Mouse (Mus musculus) CH12.LX (cell line): Measurements from ENCODE around the gene Egf. TPM values are rescaled to one million over a fixed set of nuclear protein-coding genes. Genes with fewer than 3 reads are reported as not detected.

ENCODE experiments used
- DNase-seq: peaks from one replicate; pipeline ENCODE4 v3.0.0-alpha.2; 2013; ENCODE audit errors: extremely low read depth
- H3K27ac ChIP-seq: 2 replicates; pipeline ENCODE4 v1.5.1; 2012; ENCODE audit warnings: low read depth, mild to moderate bottlenecking, control low read depth, moderate library complexity; ENCODE audit not compliant: insufficient read depth
- H3K27me3 ChIP-seq: replicated peaks from 2 replicates; pipeline ENCODE3; 2012; ENCODE audit warnings: inconsistent platforms
- H3K36me3 ChIP-seq, 2 experiments: replicated peaks in 1 of 2; 2 replicates each; pipeline versions ENCODE3 to v1.6.1; 2012; ENCODE audit warnings: inconsistent platforms in 1 of 2, low read length in 1 of 2, mild to moderate bottlenecking in 1 of 2, mixed read lengths in 1 of 2, moderate library complexity in 1 of 2; ENCODE audit not compliant: control insufficient read depth in 1 of 2, insufficient read depth in 1 of 2
- H3K4me1 ChIP-seq, 2 experiments: 2 replicates each; pipeline ENCODE4 v1.6.1; 2012; ENCODE audit warnings: inconsistent platforms in 1 of 2, moderate library complexity in 1 of 2; ENCODE audit not compliant: insufficient read depth in 2 of 2, control insufficient read depth in 1 of 2
- H3K4me2 ChIP-seq: 2 replicates; pipeline ENCODE4 v1.6.1; 2012; ENCODE audit warnings: low read depth, mild to moderate bottlenecking, control low read depth; ENCODE audit not compliant: poor library complexity, insufficient read depth, severe bottlenecking
- H3K4me3 ChIP-seq, 3 experiments: fragments of 150-350 bp in 1 of 3; sonication (generic) in 1 of 3; replicated peaks in 1 of 3; 2 replicates each; pipeline versions ENCODE3 to v1.5.1; 2011 to 2012; ENCODE audit warnings: low read depth in 2 of 3, low read length in 2 of 3, mild to moderate bottlenecking in 2 of 3, moderate library complexity in 2 of 3, control low read depth in 1 of 3, improper control_type of control experiment in 1 of 3, inconsistent platforms in 1 of 3, mixed read lengths in 1 of 3; ENCODE audit not compliant: poor library complexity in 1 of 3
- H3K79me2 ChIP-seq: replicated peaks from 2 replicates; pipeline ENCODE4 v1.6.1; 2012; ENCODE audit warnings: mild to moderate bottlenecking, moderate library complexity; ENCODE audit not compliant: control insufficient read depth, poor library complexity, insufficient read depth, severe bottlenecking; ENCODE audit errors: extremely low read depth
- H3K9ac ChIP-seq: 2 replicates; pipeline ENCODE4 v1.6.1; 2012; ENCODE audit warnings: low read depth, mild to moderate bottlenecking, control low read depth, moderate library complexity; ENCODE audit not compliant: insufficient read depth
- H3K9me3 ChIP-seq: replicated peaks from 2 replicates; pipeline ENCODE3; 2012; ENCODE audit warnings: low read length, inconsistent platforms, mixed read lengths
- BHLHE40 ChIP-seq: IDR thresholded peaks from 2 replicates; pipeline ENCODE4 v1.6.1; 2011; ENCODE audit warnings: mild to moderate bottlenecking, low read depth, low read length, improper control_type of control experiment
- CHD1 ChIP-seq: IDR thresholded peaks from 2 replicates; pipeline ENCODE4 v1.6.1; 2012; ENCODE audit warnings: low read depth, low read length, improper control_type of control experiment, inconsistent platforms
- CTCF ChIP-seq, 2 experiments: IDR thresholded peaks in 1 of 2; conservative IDR thresholded peaks in 1 of 2; 2 replicates each; pipeline ENCODE4 v1.5.1; 2011 to 2012; ENCODE audit warnings: low read depth in 2 of 2, low read length in 2 of 2, improper control_type of control experiment in 1 of 2, inconsistent platforms in 1 of 2, mild to moderate bottlenecking in 1 of 2, moderate library complexity in 1 of 2
- E2F4 ChIP-seq: IDR thresholded peaks from 2 replicates; pipeline ENCODE4 v1.6.1; 2011; ENCODE audit warnings: low read depth, low read length, improper control_type of control experiment; ENCODE audit not compliant: insufficient replicate concordance
- ELF1 ChIP-seq: IDR thresholded peaks from 2 replicates; pipeline ENCODE4 v1.6.1; 2014; ENCODE audit warnings: low read depth, mild to moderate bottlenecking, inconsistent platforms, low read length, improper control_type of control experiment
- EP300 ChIP-seq: IDR thresholded peaks from 2 replicates; pipeline ENCODE4 v1.6.1; 2011; ENCODE audit warnings: low read length, improper control_type of control experiment
- HCFC1 ChIP-seq: IDR thresholded peaks from 2 replicates; pipeline ENCODE4 v1.6.1; 2012; ENCODE audit warnings: low read depth, mild to moderate bottlenecking, inconsistent platforms, low read length, improper control_type of control experiment
- IRF4 ChIP-seq: IDR thresholded peaks from 2 replicates; pipeline ENCODE4 v1.6.1; 2014; ENCODE audit warnings: low read depth, mild to moderate bottlenecking, inconsistent platforms, low read length, improper control_type of control experiment
- JUN ChIP-seq: IDR thresholded peaks from 2 replicates; pipeline ENCODE4 v1.6.1; 2011; ENCODE audit warnings: low read depth, mild to moderate bottlenecking, low read length, improper control_type of control experiment, moderate library complexity; ENCODE audit not compliant: insufficient read depth
- JUND ChIP-seq: conservative IDR thresholded peaks from 2 replicates; pipeline ENCODE4 v1.6.1; 2011; ENCODE audit warnings: low read depth, low read length, improper control_type of control experiment
- KAT2A ChIP-seq: IDR thresholded peaks from 2 replicates; pipeline ENCODE4 v1.6.1; 2012; ENCODE audit warnings: low read length, improper control_type of control experiment, inconsistent platforms; ENCODE audit not compliant: insufficient replicate concordance
- MAFK ChIP-seq: IDR thresholded peaks from 2 replicates; pipeline ENCODE4 v1.6.1; 2011; ENCODE audit warnings: low read length, improper control_type of control experiment; ENCODE audit not compliant: insufficient replicate concordance
- MAX ChIP-seq: IDR thresholded peaks from 2 replicates; pipeline ENCODE4 v1.6.1; 2011; ENCODE audit warnings: low read length, improper control_type of control experiment
- MAZ ChIP-seq: IDR thresholded peaks from 2 replicates; pipeline ENCODE4 v1.6.1; 2012; ENCODE audit warnings: low read depth, mild to moderate bottlenecking, inconsistent platforms, low read length, improper control_type of control experiment, moderate library complexity
- MEF2A ChIP-seq: IDR thresholded peaks from 2 replicates; pipeline ENCODE4 v1.6.1; 2014; ENCODE audit warnings: low read depth, mild to moderate bottlenecking, inconsistent platforms, low read length, improper control_type of control experiment, borderline replicate concordance
- MXI1 ChIP-seq: IDR thresholded peaks from 2 replicates; pipeline ENCODE4 v1.6.1; 2011; ENCODE audit warnings: mild to moderate bottlenecking, low read depth, low read length, improper control_type of control experiment
- NELFE ChIP-seq: IDR thresholded peaks from 2 replicates; pipeline ENCODE4 v1.6.1; 2011; ENCODE audit warnings: low read depth, low read length, improper control_type of control experiment
- NRF1 ChIP-seq: IDR thresholded peaks from 2 replicates; pipeline ENCODE4 v1.6.1; 2014; ENCODE audit warnings: low read depth, mild to moderate bottlenecking, inconsistent platforms, low read length, improper control_type of control experiment, moderate library complexity
- POLR2A ChIP-seq: IDR thresholded peaks from 2 replicates; pipeline ENCODE4 v1.6.1; 2011; ENCODE audit warnings: low read depth, mild to moderate bottlenecking, improper control_type of control experiment, low read length
- RCOR1 ChIP-seq: conservative IDR thresholded peaks from 2 replicates; pipeline ENCODE4 v1.6.1; 2012; ENCODE audit warnings: low read depth, mild to moderate bottlenecking, inconsistent platforms, low read length, improper control_type of control experiment
- SIN3A ChIP-seq: IDR thresholded peaks from 2 replicates; pipeline ENCODE4 v1.6.1; 2012; ENCODE audit warnings: low read length, improper control_type of control experiment, inconsistent platforms
- SMC3 ChIP-seq: IDR thresholded peaks from 2 replicates; pipeline ENCODE4 v1.6.1; 2011; ENCODE audit warnings: low read depth, low read length, improper control_type of control experiment
- TBP ChIP-seq: conservative IDR thresholded peaks from 2 replicates; pipeline ENCODE4 v1.6.1; 2011; ENCODE audit warnings: low read depth, low read length, improper control_type of control experiment
- TCF12 ChIP-seq: IDR thresholded peaks from 2 replicates; pipeline ENCODE4 v1.6.1; 2014; ENCODE audit warnings: low read depth, mild to moderate bottlenecking, inconsistent platforms, low read length, improper control_type of control experiment
- UBTF ChIP-seq: IDR thresholded peaks from 2 replicates; pipeline ENCODE4 v1.6.1; 2012; ENCODE audit warnings: low read depth, mild to moderate bottlenecking, inconsistent platforms, low read length, improper control_type of control experiment, moderate library complexity
- dilution Hi-C: fragments of 300-500 bp; cut with MboI; formaldehyde crosslinking; loops from 2 replicates; pipeline ENCODE4 v1.14.3; 2020; ENCODE audit warnings: low sequenced_read_pairs; ENCODE audit not compliant: extremely low pct_unique_long_range_greater_than_20kb, extremely low pct_ligation_motif_present
- in situ Hi-C: fragments of 300-500 bp; cut with MboI; formaldehyde crosslinking; loops from 3 replicates; pipeline ENCODE4 v1.14.3; 2019; ENCODE audit warnings: low sequenced_read_pairs, low pct_ligation_motif_present, low pct_unique_long_range_greater_than_20kb, mixed read lengths
- polyA plus RNA-seq: library from polyadenylated mRNA; unstranded; fragments of >175 nt; gene quantifications from 2 replicates; pipeline ENCODE4 v1.2.1, GENCODE M21; 2012; ENCODE audit warnings: low read depth; ENCODE audit not compliant: insufficient read length
- total RNA-seq, 2 experiments: library from RNA; depleted of rRNA; stranded (reverse); fragments of 300-350 nt in 1 of 2; fragments of >200 nt in 1 of 2; gene quantifications; 2 replicates each; pipeline ENCODE4 v1.2.3; 2012 to 2014

Gene Egf
- total and polyA plus RNA-seq, 3 experiments = 2.3 to 4.1 (median 3.9) TPM

DNA sequence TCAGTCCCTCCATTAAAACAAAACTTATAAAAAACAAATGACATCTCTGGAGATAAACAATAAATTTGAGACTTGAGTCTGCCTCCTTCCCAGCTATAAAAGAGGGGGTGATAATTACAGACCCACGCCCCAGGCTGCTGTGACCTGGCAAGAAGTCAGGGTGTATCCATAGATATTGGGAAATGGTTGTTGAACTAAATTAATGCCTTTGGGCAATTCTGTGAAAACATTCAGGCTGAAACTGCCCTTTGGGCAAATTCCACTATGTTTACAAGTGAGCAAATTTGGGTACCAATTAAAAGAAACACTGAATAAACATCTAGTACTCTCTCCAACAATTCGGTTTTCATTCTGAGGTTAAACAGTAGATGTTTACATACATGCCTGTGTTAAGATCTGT is 43.9 kb upstream of the Egf start:
- no peak overlapping the region for H3K27ac ChIP-seq
- no peak for DNase-seq
- no peak for TF ChIP-seq TCF12
- no peak for TF ChIP-seq CHD1
- no peak for TF ChIP-seq POLR2A
- no peak for TF ChIP-seq TBP
- TF ChIP-seq EP300 = no peak
- TF ChIP-seq ELF1 = no peak
- TF ChIP-seq JUN = no peak
- no peak for TF ChIP-seq MAZ

DNA sequence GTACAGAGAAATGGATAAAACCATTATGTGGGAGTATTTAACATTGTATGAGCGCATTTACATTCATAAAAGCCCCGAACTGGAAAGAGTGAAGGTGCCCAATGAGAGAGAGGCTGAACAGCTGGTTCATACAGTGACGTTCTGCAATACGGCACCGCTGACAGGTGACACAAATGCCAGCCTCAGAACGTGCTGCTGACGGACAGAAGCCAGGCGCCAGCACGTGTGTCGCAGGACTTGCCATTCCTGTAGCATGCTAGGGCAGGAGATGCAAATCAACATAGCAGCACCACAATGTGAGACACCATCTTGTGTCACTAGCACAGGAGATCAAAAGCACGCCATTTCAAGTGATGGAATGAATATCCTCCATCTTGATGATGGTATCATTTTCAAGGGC is 43.4 kb upstream of the Egf start:
- in situ Hi-C loops = no loop called here
- no peak overlapping the region for H3K4me2 ChIP-seq
- TF ChIP-seq NELFE = no peak
- TF ChIP-seq SIN3A = no peak
- no peak for TF ChIP-seq MAX
- TF ChIP-seq POLR2A = no peak
- no peak for TF ChIP-seq MXI1
- no peak for TF ChIP-seq RCOR1
- no peak for TF ChIP-seq BHLHE40
- no peak for TF ChIP-seq E2F4
- no peak for TF ChIP-seq IRF4
- no peak for TF ChIP-seq EP300
- no peak for TF ChIP-seq NRF1
- TF ChIP-seq CTCF (conservative IDR thresholded peaks at IDR 0.05 in 1 of 2, IDR thresholded peaks at IDR 0.05 in 1 of 2; ENCODE audit: low read depth in 2 of 2, low read length in 2 of 2) = no peak
- no peak for TF ChIP-seq UBTF
- TF ChIP-seq MAFK = no peak
- no peak for TF ChIP-seq JUND
- no peak for TF ChIP-seq HCFC1
- TF ChIP-seq MEF2A = no peak
- no peak for TF ChIP-seq SMC3
- no peak for TF ChIP-seq KAT2A
- TF ChIP-seq TBP = no peak
- H3K27me3 ChIP-seq = no peaks in the 10 kb centered on the region
- DNase-seq = no peak
- no peaks in the 10 kb centered on the region for H3K9me3 ChIP-seq
- H3K9ac ChIP-seq = no peak overlapping the region
- no peak overlapping the region for H3K4me3 ChIP-seq
- H3K4me1 ChIP-seq = 0 out of 4 replicates have a peak, but pooled peaks cover 0 to 3% of the 10 kb centered on the region in 2 experiments
- no peaks in the 10 kb centered on the region for H3K36me3 ChIP-seq
- no peak overlapping the region for H3K27ac ChIP-seq
- dilution Hi-C loops = no loop called here
- H3K79me2 ChIP-seq = no peaks in the 10 kb centered on the region

More for the DNA sequence above, 43.9 kb upstream of the Egf start:
- Histone ChIP-seq H3K4me1 (0 out of 4 replicates have a peak, but pooled peaks cover 0 to 3% of the 10 kb centered on the region in 2 experiments), H3K79me2 (no peaks in the 10 kb centered on the region), H3K9me3 (no peaks in the 10 kb centered on the region), H3K9ac (no peak overlapping the region), H3K4me3 (no peak overlapping the region), H3K27me3 (no peaks in the 10 kb centered on the region), H3K4me2 (no peak overlapping the region), H3K36me3 (no peaks in the 10 kb centered on the region)
- dilution Hi-C loops (no loop called here), in situ Hi-C loops (no loop called here)
